Mouse (Mus musculus): Measurements from ENCODE around the gene Gm3336.

Gene Gm3336

GRCm38 (mm10) chr8:70749097-70749674, 30.8 kb downstream of the Gm3336 start:
- peak; percentile 16 for DNase-seq

- peak; percentile 18 for DNase-seq
Observed at GRCm38 (mm10) chr8:70750128-70750680, 31.9 kb downstream of the Gm3336 start.

- peak; percentile 62 for DNase-seq
Observed at GRCm38 (mm10) chr8:70752000-70752764, 33.8 kb downstream of the Gm3336 start.

- peak; percentile 67 for DNase-seq
Observed at GRCm38 (mm10) chr8:70753151-70753550, 34.8 kb downstream of the Gm3336 start.

GRCm38 (mm10) chr8:70754043-70754870, 35.9 kb downstream of the Gm3336 start, which contains the start of gene Rab3a:
Rab3a (plus strand) TSS chr8:70754679.
- peak; percentile 98 for DNase-seq

GRCm38 (mm10) chr8:70754871-70755660, 36.7 kb downstream of the Gm3336 start:
- peak; percentile 90 for DNase-seq

- DNase-seq = peak; percentile 65
Observed at GRCm38 (mm10) chr8:70755661-70756475, 37.5 kb downstream of the Gm3336 start.

GRCm38 (mm10) chr8:70756476-70757040, 38.2 kb downstream of the Gm3336 start:
- DNase-seq = peak; percentile 55

GRCm38 (mm10) chr8:70757523-70758307, 39.4 kb downstream of the Gm3336 start:
- peak; percentile 56 for DNase-seq

GRCm38 (mm10) chr8:70758308-70758615, 39.9 kb downstream of the Gm3336 start:
- no peak for DNase-seq

- DNase-seq = peak; percentile 71
Observed at GRCm38 (mm10) chr8:70758616-70759561, 40.5 kb downstream of the Gm3336 start.

GRCm38 (mm10) chr8:70760350-70760749, 42.0 kb downstream of the Gm3336 start:
- DNase-seq = no peak

- DNase-seq = peak; percentile 98
Observed at GRCm38 (mm10) chr8:70760775-70761406, 42.5 kb downstream of the Gm3336 start, which contains the start of gene Mpv17l2. Mpv17l2 (minus strand) TSS chr8:70760946.

- DNase-seq = peak; percentile 53
Observed at GRCm38 (mm10) chr8:70762118-70762517, 43.8 kb downstream of the Gm3336 start.

GRCm38 (mm10) chr8:70763354-70763753, 45.0 kb downstream of the Gm3336 start:
- peak; percentile 58 for DNase-seq

- no peak for DNase-seq
Observed at GRCm38 (mm10) chr8:70764026-70764425, 45.7 kb downstream of the Gm3336 start.

GRCm38 (mm10) chr8:70764676-70765075, 46.3 kb downstream of the Gm3336 start:
- peak; percentile 68 for DNase-seq

- no peak for DNase-seq
Observed at GRCm38 (mm10) chr8:70765329-70765728, 47.0 kb downstream of the Gm3336 start.
